Mouse (Mus musculus) forebrain, postnatal 0 days (tissue): ENCODE measurements around the gene Rims1. TPM values are rescaled to one million over a fixed set of nuclear protein-coding genes. Genes with fewer than 3 reads are reported as not detected.

Experiments used
- ATAC-seq: fragments of 200-750 bp; cut with Nextera tagmentation; 2 replicates; pipeline ENCODE4 v1.8.0; 2017; ENCODE audit warnings: mild to moderate bottlenecking, moderate library complexity
- DNase-seq: peaks from one replicate; pipeline ENCODE4 v3.0.0-alpha.2; 2015
- H3K27ac ChIP-seq: fragments of 300-500 bp; sonication (generic); 2 replicates; pipeline ENCODE4 v1.5.1; 2014; ENCODE audit warnings: low read depth, mild to moderate bottlenecking, antibody characterized with exemption, low read length, moderate library complexity, mixed read lengths
- H3K27me3 ChIP-seq: fragments of 300-500 bp; sonication (generic); 2 replicates; pipeline ENCODE4 v1.6.1; 2014; ENCODE audit warnings: mild to moderate bottlenecking, low read length, mixed read lengths; ENCODE audit not compliant: insufficient read depth
- H3K36me3 ChIP-seq: fragments of 300-500 bp; sonication (generic); 2 replicates; pipeline ENCODE4 v1.6.1; 2014; ENCODE audit warnings: mild to moderate bottlenecking, moderate library complexity; ENCODE audit not compliant: insufficient read depth
- H3K4me1 ChIP-seq: fragments of 300-500 bp; sonication (generic); 2 replicates; pipeline ENCODE4 v1.6.1; 2014; ENCODE audit warnings: antibody characterized with exemption; ENCODE audit not compliant: insufficient read depth
- H3K4me2 ChIP-seq: fragments of 300-500 bp; sonication (generic); 2 replicates; pipeline ENCODE4 v1.6.1; 2014; ENCODE audit warnings: low read depth, mild to moderate bottlenecking, moderate library complexity
- H3K4me3 ChIP-seq: fragments of 300-500 bp; sonication (generic); 2 replicates; pipeline ENCODE4 v1.5.1; 2014; ENCODE audit warnings: low read depth, low read length, mixed read lengths
- H3K9ac ChIP-seq: fragments of 300-500 bp; sonication (generic); 2 replicates; pipeline ENCODE4 v1.6.1; 2014; ENCODE audit warnings: mild to moderate bottlenecking
- H3K9me3 ChIP-seq: fragments of 300-500 bp; sonication (generic); 2 replicates; pipeline ENCODE4 v1.6.1; 2016; ENCODE audit warnings: low read length
- CTCF ChIP-seq: sonication (generic); IDR thresholded peaks from 2 replicates; pipeline ENCODE4 v1.5.1; 2016; ENCODE audit warnings: antibody characterized with exemption, control low read depth, low read depth
- WGBS: fragments of 180-500 bp; shearing (Covaris S2); extraction: QIAGEN DNeasy Blood & Tissue Kit; methylation state at CpG from one replicate; pipeline ENCODE4 v1.1.7; 2014; 5-methylcytosine and 5-hydroxymethylcytosine counted together
- polyA plus RNA-seq: library from polyadenylated mRNA; unstranded; fragments of >200 nt; fragmentation: Nextera tagmentation; extraction: Ambion mirVana; gene quantifications from 2 replicates; pipeline ENCODE4 v1.2.1, GENCODE M21; 2015
- total RNA-seq: library from RNA; depleted of rRNA; stranded (reverse); fragments of >200 nt; gene quantifications from 2 replicates; pipeline ENCODE4 v1.2.3, GENCODE M21; 2014

Gene Rims1
- total and polyA plus RNA-seq, 2 experiments from 2014 or later: 18.6 to 57.1 TPM

DNA sequence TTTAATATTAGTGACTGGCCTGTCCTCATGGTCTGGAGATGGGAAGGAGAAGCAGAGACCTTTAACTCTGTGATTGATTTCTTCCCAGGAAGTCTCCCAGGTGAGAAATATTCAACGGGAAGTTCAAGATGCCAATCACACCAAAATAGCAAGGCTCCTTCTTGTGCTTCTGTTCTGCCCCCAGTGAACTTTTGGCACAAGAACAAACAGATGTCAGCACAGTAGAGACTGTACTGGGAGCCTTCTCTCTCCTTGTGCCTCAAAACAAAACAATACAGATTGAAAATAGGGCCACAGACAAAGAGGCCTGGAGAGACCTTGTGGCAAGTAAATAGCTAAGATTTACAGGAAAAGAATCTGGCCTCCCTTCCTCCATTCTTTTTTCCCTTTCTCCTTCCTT is 110.7 kb downstream of the Rims1 start:
- Histone ChIP-seq H3K36me3 (no peaks in the 10 kb centered on the region), H3K9ac (no peak overlapping the region), H3K9me3 (no peaks in the 10 kb centered on the region), H3K4me2 (no peak overlapping the region), H3K4me3 (no peak overlapping the region), H3K27me3 (no peaks in the 10 kb centered on the region), H3K4me1 (no peaks in the 10 kb centered on the region), H3K27ac (no peak overlapping the region)
- no peak for DNase-seq
- 15% methylated on average over 1 of the region's 1 CpGs for WGBS
- no peak for TF ChIP-seq CTCF
- no peak for ATAC-seq

DNA sequence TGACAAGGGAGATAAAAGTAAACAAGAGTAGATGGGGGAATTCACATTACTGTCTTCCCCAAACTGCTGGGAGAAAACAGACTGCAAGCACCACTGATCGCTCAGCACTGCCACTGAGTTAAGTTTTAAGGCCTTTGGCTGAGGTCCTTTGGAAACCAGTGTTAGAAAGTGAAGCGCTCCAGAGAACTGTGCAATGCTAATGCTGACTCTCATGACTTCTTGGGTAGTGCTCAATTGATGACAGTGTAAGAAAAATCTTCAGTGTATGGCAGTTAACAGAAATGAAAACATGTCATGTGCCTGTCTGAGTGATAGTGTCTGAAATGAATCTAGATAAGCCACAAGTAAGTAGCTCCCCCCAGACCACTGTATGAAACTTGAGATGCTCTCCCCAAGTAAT is 111.3 kb downstream of the Rims1 start:
- H3K36me3 ChIP-seq: no peaks in the 10 kb centered on the region

DNA sequence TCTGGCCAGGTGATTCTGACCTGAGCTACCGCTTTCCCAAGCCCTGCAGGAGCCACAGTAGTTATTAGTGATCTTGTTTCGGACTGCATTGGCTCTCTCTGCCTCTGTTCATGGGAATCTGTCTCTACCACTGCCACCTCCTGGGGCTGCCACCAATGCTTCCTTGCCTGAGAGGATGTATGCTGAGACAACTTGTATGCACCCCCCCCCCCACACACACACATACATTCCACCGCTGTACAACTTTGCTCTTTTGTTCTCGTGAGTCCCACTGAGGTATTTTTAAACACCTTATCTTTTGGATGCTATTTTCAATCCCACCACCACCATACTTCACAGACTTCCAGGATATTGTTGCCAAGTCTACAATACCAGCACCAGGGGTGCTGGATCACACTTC is 122.3 kb downstream of the Rims1 start:
- H3K4me3 ChIP-seq: no peak overlapping the region
- no peak overlapping the region for H3K27ac ChIP-seq
- H3K9me3 ChIP-seq: no peaks in the 10 kb centered on the region
- no peak overlapping the region for H3K9ac ChIP-seq
- DNase-seq: no peak
- no peaks in the 10 kb centered on the region for H3K36me3 ChIP-seq
- WGBS: 73% methylated on average over 4 of the region's 4 CpGs
- H3K4me1 ChIP-seq: no peaks in the 10 kb centered on the region
- no peak overlapping the region for H3K4me2 ChIP-seq
- H3K27me3 ChIP-seq: no peaks in the 10 kb centered on the region
- no peak for TF ChIP-seq CTCF
- ATAC-seq: no peak

More for the DNA sequence above, 111.3 kb downstream of the Rims1 start:
- no peaks in the 10 kb centered on the region for H3K27me3 ChIP-seq
- no peak overlapping the region for H3K27ac ChIP-seq
- H3K4me3 ChIP-seq: no peak overlapping the region
- TF ChIP-seq CTCF: no peak
- no peaks in the 10 kb centered on the region for H3K4me1 ChIP-seq
- WGBS: 85% methylated on average over 2 of the region's 2 CpGs
- no peak overlapping the region for H3K9ac ChIP-seq
- ATAC-seq (no peak), DNase-seq (no peak)
- no peak overlapping the region for H3K4me2 ChIP-seq
- H3K9me3 ChIP-seq: no peaks in the 10 kb centered on the region

DNA sequence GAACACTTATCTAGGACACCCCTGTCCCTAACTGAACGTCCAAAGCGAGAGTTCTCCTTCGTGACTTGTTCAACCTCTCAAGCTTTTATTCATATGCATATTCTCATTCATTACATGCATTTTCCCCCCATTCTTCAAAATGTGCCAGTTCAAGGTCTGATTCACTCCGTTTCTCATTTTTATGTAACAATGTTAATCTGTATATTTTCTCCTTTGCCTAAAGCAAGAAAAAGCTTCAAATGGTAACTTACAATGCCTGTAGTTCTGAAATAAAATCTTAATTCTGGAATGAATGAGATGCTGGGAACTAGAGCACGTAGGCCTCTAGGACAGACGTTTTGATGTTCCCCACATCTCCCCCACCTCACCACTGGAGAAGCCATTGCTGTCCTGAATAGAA is 141.6 kb downstream of the Rims1 start:
- no peak for ATAC-seq
- no peaks in the 10 kb centered on the region for H3K27me3 ChIP-seq
- TF ChIP-seq CTCF: no peak
- no peak for DNase-seq
- no peaks in the 10 kb centered on the region for H3K36me3 ChIP-seq
- H3K27ac ChIP-seq: no peak overlapping the region
- H3K4me3 ChIP-seq: no peak overlapping the region
- H3K4me1 ChIP-seq: no peaks in the 10 kb centered on the region
- no peaks in the 10 kb centered on the region for H3K9me3 ChIP-seq
- no peak overlapping the region for H3K9ac ChIP-seq
- H3K4me2 ChIP-seq: no peak overlapping the region
- 75% methylated on average over 6 of the region's 6 CpGs for WGBS

DNA sequence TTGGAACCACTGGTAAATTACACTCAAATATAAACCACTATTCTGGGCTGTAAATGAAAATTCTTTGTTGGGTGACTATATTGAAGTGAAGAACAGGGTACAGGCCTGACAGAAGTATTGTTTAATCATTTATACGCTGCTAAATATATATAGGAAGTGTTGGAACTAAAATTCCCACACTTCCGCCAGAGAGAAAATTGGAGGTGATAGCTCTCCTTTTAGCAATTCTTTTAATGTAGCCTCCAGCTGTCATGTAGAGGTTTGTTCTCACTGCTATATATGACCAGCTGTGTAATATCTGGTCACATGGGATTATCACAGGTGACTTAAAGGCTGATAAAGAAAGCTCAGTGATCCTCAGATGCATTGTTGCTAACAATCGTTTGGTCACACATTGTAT is 144.0 kb downstream of the Rims1 start:
- ATAC-seq (no peak), DNase-seq (no peak)
- Histone ChIP-seq H3K27me3 (no peaks in the 10 kb centered on the region), H3K27ac (no peak overlapping the region), H3K4me3 (no peak overlapping the region), H3K9ac (no peak overlapping the region), H3K4me1 (no peaks in the 10 kb centered on the region), H3K4me2 (no peak overlapping the region), H3K9me3 (no peaks in the 10 kb centered on the region), H3K36me3 (no peaks in the 10 kb centered on the region)
- TF ChIP-seq CTCF: no peak
- WGBS: 75% methylated on average over 3 of the region's 3 CpGs

DNA sequence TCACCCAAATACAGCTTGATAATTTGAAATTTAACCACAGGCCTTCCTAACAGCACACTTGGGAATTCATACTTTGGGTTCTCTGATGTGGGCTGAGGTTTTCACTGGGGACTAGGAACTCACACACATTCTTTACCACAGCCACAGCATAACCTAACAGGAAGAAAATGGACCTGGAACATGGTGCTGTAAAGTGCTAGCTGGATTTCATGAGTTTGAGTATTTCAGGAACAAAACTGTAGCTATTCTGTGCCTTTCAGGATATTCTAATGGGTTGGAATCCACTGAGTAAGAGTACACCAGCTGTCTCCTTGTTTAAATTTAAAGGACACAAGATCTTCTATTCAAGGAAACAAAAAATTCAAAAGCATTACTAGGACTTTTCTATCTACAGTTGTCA is 149.8 kb downstream of the Rims1 start:
- Histone ChIP-seq H3K4me3 (no peak overlapping the region), H3K27me3 (no peaks in the 10 kb centered on the region), H3K4me1 (no peaks in the 10 kb centered on the region), H3K9ac (no peak overlapping the region), H3K36me3 (no peaks in the 10 kb centered on the region), H3K4me2 (no peak overlapping the region), H3K9me3 (no peaks in the 10 kb centered on the region), H3K27ac (no peak overlapping the region)
- no peak for TF ChIP-seq CTCF
- no peak for ATAC-seq
- no peak for DNase-seq

DNA sequence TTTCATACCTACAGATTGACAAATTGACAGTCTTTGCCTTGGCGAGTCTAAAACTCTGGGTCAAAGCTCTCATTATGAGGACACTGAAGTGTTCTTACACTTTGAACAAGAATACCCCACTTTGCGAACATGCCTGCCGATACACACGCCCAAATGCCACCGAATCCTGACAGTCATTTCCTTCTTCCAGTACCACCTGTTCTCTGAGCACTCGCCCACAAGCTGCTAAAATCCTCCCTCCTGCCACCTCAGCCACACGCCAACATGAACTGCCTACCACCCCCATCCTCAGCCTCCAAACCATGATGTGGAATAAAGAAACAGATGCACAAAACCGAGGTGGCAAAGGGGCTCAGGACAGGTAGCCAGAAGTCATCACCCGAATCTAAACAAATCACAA is 150.9 kb downstream of the Rims1 start:
- no peaks in the 10 kb centered on the region for H3K9me3 ChIP-seq
- 81% methylated on average over 9 of the region's 9 CpGs for WGBS
- TF ChIP-seq CTCF: no peak
- no peak for ATAC-seq
- no peaks in the 10 kb centered on the region for H3K36me3 ChIP-seq
- H3K9ac ChIP-seq: no peak overlapping the region
- no peak overlapping the region for H3K4me2 ChIP-seq
- H3K4me3 ChIP-seq: no peak overlapping the region
- no peaks in the 10 kb centered on the region for H3K4me1 ChIP-seq
- DNase-seq: no peak
- no peak overlapping the region for H3K27ac ChIP-seq
- H3K27me3 ChIP-seq: no peaks in the 10 kb centered on the region

DNA sequence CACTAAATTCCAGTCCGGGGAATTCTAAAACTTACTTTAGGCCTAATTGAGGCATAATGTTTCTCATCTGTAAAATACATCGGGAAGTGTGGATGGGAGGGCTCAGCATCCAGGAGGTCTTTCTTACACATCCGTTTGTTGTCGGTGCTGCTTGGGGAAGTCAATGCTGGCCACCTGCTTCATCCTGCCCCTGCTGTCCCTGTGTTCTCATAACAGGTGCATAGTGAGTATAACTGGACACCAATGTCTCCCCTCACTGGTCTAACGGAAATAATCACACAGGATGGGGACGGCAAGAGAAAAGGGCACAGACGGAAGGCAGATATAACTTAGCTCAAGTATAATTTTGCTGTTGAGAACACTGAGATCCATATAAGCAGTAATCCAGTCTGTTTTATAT is 155.2 kb downstream of the Rims1 start:
- Histone ChIP-seq H3K4me3 (no peak overlapping the region), H3K27ac (no peak overlapping the region), H3K27me3 (no peaks in the 10 kb centered on the region), H3K9me3 (no peaks in the 10 kb centered on the region), H3K36me3 (no peaks in the 10 kb centered on the region), H3K4me2 (no peak overlapping the region), H3K9ac (no peak overlapping the region), H3K4me1 (no peaks in the 10 kb centered on the region)
- no peak for ATAC-seq
- 69% methylated on average over 7 of the region's 7 CpGs for WGBS
- no peak for DNase-seq
- TF ChIP-seq CTCF: no peak
